Mouse (Mus musculus) activated CD4-positive, CD25-positive, alpha-beta regulatory T cell, adult 4 months (primary cell): ENCODE data around the gene Hira. TPM values are rescaled to one million over a fixed set of nuclear protein-coding genes. Genes with fewer than 3 reads are reported as not detected.
"Not testable (repeated sequence)": the region's sequence is repeated elsewhere in the genome, so short reads cannot be mapped to it uniquely, and the experiment has no call there.

Experiments
- ATAC-seq: one replicate; pipeline ENCODE4 v1.8.0; 2017
- polyA plus RNA-seq, 2 experiments: library from polyadenylated mRNA; unstranded; fragments of 100-300 nt; shearing (Covaris generic); gene quantifications; one replicate each; pipeline ENCODE4 v1.2.1; 2017

The Hira gene
- polyA plus RNA-seq, 2 experiments from 2014 or later: 9.0 to 10.4 TPM

GRCm38 (mm10) chr16:18927963-18928362 lies 51.1 kb downstream of the Hira start:
- ATAC-seq: no peak

GRCm38 (mm10) chr16:18938321-18939082 lies 61.7 kb downstream of the Hira start:
- no peak for ATAC-seq

GRCm38 (mm10) chr16:18943906-18944305 lies 67.1 kb downstream of the Hira start:
- ATAC-seq: no peak

GRCm38 (mm10) chr16:18948941-18949340 lies 72.1 kb downstream of the Hira start:
- ATAC-seq: no peak

- ATAC-seq: no peak
Observed at GRCm38 (mm10) chr16:18950351-18950750, 73.5 kb downstream of the Hira start.

GRCm38 (mm10) chr16:18952813-18953212 lies 76.0 kb downstream of the Hira start:
- ATAC-seq: no peak

GRCm38 (mm10) chr16:18955070-18955469 lies 78.2 kb downstream of the Hira start:
- ATAC-seq: no peak

- ATAC-seq: no peak
Observed at GRCm38 (mm10) chr16:18963486-18963885, 86.6 kb downstream of the Hira start.

GRCm38 (mm10) chr16:18969420-18970128 lies 92.7 kb downstream of the Hira start:
- no peak for ATAC-seq

GRCm38 (mm10) chr16:18970837-18971236 lies 94.0 kb downstream of the Hira start:
- no peak for ATAC-seq

GRCm38 (mm10) chr16:18975665-18976064 lies 98.8 kb downstream of the Hira start:
- ATAC-seq: not testable (repeated sequence)

GRCm38 (mm10) chr16:18976315-18976714 lies 99.5 kb downstream of the Hira start:
- ATAC-seq: no peak

GRCm38 (mm10) chr16:18986381-18986780 lies 109.5 kb downstream of the Hira start:
- no peak for ATAC-seq

GRCm38 (mm10) chr16:18986860-18987259 lies 110.0 kb downstream of the Hira start:
- ATAC-seq: no peak

GRCm38 (mm10) chr16:19002610-19003389 lies 126.0 kb downstream of the Hira start:
- ATAC-seq: not testable (repeated sequence)

- ATAC-seq: no peak
Observed at GRCm38 (mm10) chr16:19003757-19004156, 126.9 kb downstream of the Hira start.

GRCm38 (mm10) chr16:19005298-19005697 lies 128.5 kb downstream of the Hira start:
- no peak for ATAC-seq

GRCm38 (mm10) chr16:19006715-19007114 lies 129.9 kb downstream of the Hira start:
- no peak for ATAC-seq

- ATAC-seq: not testable (repeated sequence)
Observed at GRCm38 (mm10) chr16:19007186-19007591, 130.4 kb downstream of the Hira start.

GRCm38 (mm10) chr16:19010710-19011109 lies 133.9 kb downstream of the Hira start:
- ATAC-seq: no peak

GRCm38 (mm10) chr16:19013550-19013949 lies 136.7 kb downstream of the Hira start:
- no peak for ATAC-seq

GRCm38 (mm10) chr16:19014650-19015049 lies 137.8 kb downstream of the Hira start:
- no peak for ATAC-seq
